9 mouse cellular contexts compared by ENCODE assay signal in genomic region chr6:116072746-116073261, GRCm38 (mm10).
DNase-seq lines count a peak whose midpoint lies in the region; ATAC-seq and TF ChIP-seq lines count a peak whose summit lies in the region.
"Had no signal": no experiment of that assay in that cellular context is flagged by ENCODE, and none has a peak within 500 bp of the region (broad histone marks: within the 10 kb centered on the region; RNA-seq: fewer than 3 reads in every experiment).

No protein-coding gene starts in this region.

- peak; percentile 37 for DNase-seq in cerebellum, adult 18-20 months
- no peak for DNase-seq in cerebellum, adult 11 months
- DNase-seq in cerebellum, adult 2 months = peak; percentile 30 to 50
- peak; percentile 25 to 53 for DNase-seq in kidney, postnatal 4 days
- DNase-seq in midbrain, postnatal 0 days (ENCODE audit: low spot score) = peak; percentile 36
- DNase-seq in spleen, postnatal 4 days (ENCODE audit: low spot score in 2 of 2) = no peak

- H3K9me3 ChIP-seq in heart, embryonic 12.5 days (replicated peaks) = no peaks in the 10 kb centered on the region
- no peaks in the 10 kb centered on the region for H3K9me3 ChIP-seq in midbrain, postnatal 0 days (ENCODE audit: low read length)

- no peak for TF ChIP-seq CTCF in cerebellum, adult 2 months (IDR thresholded peaks at IDR 0.05; ENCODE audit: borderline replicate concordance, insufficient read depth, low read depth, low read length)
- no peak for TF ChIP-seq CTCF in midbrain, postnatal 0 days (IDR thresholded peaks at IDR 0.05)

- H3K9ac ChIP-seq in heart, embryonic 12.5 days = peak overlapping the region; percentile 31; the same call in 1 of the 2 replicates
- no peak overlapping the region for H3K9ac ChIP-seq in midbrain, postnatal 0 days (replicated peaks; ENCODE audit: low read length, poor library complexity, severe bottlenecking)

- peak overlapping the region; percentile 53 for H3K4me2 ChIP-seq in heart, embryonic 12.5 days
- peak overlapping the region; percentile 18; the same call in 1 of the 2 replicates for H3K4me2 ChIP-seq in midbrain, postnatal 0 days (ENCODE audit: low read depth, low read length, poor library complexity, severe bottlenecking)

- peak; percentile 60; the same call in 1 of the 2 replicates for ATAC-seq in heart, embryonic 12.5 days (ENCODE audit: insufficient number of reproducible peaks, low FRiP score)
- ATAC-seq in midbrain, postnatal 0 days (ENCODE audit: low FRiP score) = no peak
- no peak for ATAC-seq in erythroblast, adult 5-6 weeks (replicated peaks; ENCODE audit: low FRiP score, poor library complexity, severe bottlenecking)

- H3K36me3 ChIP-seq in heart, embryonic 12.5 days = no peaks in the 10 kb centered on the region
- H3K36me3 ChIP-seq in midbrain, postnatal 0 days (ENCODE audit: insufficient read depth, low read length) = no peaks in the 10 kb centered on the region

- no peak overlapping the region for H3K4me3 ChIP-seq in cerebellum, adult 2 months (replicated peaks; ENCODE audit: insufficient read depth, low read depth, low read length)
- peak overlapping the region; percentile 26; the same call in 1 of the 2 replicates for H3K4me3 ChIP-seq in heart, embryonic 12.5 days
- H3K4me3 ChIP-seq in midbrain, postnatal 0 days (ENCODE audit: low read depth, low read length) = no peak overlapping the region

- no peaks in the 10 kb centered on the region for H3K27me3 ChIP-seq in cerebellum, adult 2 months (ENCODE audit: control insufficient read depth, insufficient read depth, low read length)
- no peaks in the 10 kb centered on the region for H3K27me3 ChIP-seq in heart, embryonic 12.5 days (replicated peaks)
- H3K27me3 ChIP-seq in midbrain, postnatal 0 days (ENCODE audit: insufficient read depth, low read length) = no peaks in the 10 kb centered on the region
- H3K27me3 ChIP-seq: CH12.LX had no signal

- 15% methylated on average over 8 of the region's 8 CpGs for WGBS in cerebellum, adult 2 months
- 16% methylated on average over 8 of the region's 8 CpGs for WGBS in heart, embryonic 12.5 days
- WGBS in midbrain, postnatal 0 days = 46% methylated on average over 8 of the region's 8 CpGs

- H3K4me1 ChIP-seq in cerebellum, adult 2 months (ENCODE audit: control insufficient read depth, insufficient read depth, low read length) = peaks cover 4% of the 10 kb centered on the region
- H3K4me1 ChIP-seq in heart, embryonic 12.5 days (replicated peaks) = peaks cover 47% of the 10 kb centered on the region
- peaks cover 10% of the 10 kb centered on the region for H3K4me1 ChIP-seq in midbrain, postnatal 0 days (ENCODE audit: insufficient read depth, low read length)

- H3K27ac ChIP-seq in cerebellum, adult 2 months (ENCODE audit: insufficient read depth, low read length) = peak overlapping the region; percentile 34; the same call in 1 of the 2 replicates
- peak overlapping the region; percentile 88 for H3K27ac ChIP-seq in heart, embryonic 12.5 days (ENCODE audit: poor library complexity, severe bottlenecking)
- H3K27ac ChIP-seq in midbrain, postnatal 0 days (ENCODE audit: low read depth, low read length) = peak overlapping the region; percentile 32; the same call in 1 of the 2 replicates

- TF ChIP-seq POLR2A in cerebellum, adult 2 months (IDR thresholded peaks at IDR 0.05; ENCODE audit: borderline replicate concordance, insufficient read depth, low read length) = no peak

Comparison
In these comparisons a context has a peak if more than half of its experiments do, and no peak if none do; other contexts are left out.
1. DNase-seq: peak in cerebellum, adult 18-20 months (2 of 2), cerebellum, adult 2 months (2 of 2), kidney, postnatal 4 days (2 of 2) and midbrain, postnatal 0 days (single experiment); none in cerebellum, adult 11 months (single experiment) and spleen, postnatal 4 days (0 of 2).
2. H3K27ac ChIP-seq: peak in every context shown above with its lines; median percentile 88 in heart, embryonic 12.5 days; 34 in cerebellum, adult 2 months; 32 in midbrain, postnatal 0 days.